Mouse (Mus musculus) brain, embryonic 18.5 days (tissue): Measurements from ENCODE around the gene Stx6.
"Not testable (repeated sequence)": the region's sequence is repeated elsewhere in the genome, so short reads cannot be mapped to it uniquely, and the experiment has no call there.

Experiments
- DNase-seq: peaks from one replicate; pipeline ENCODE4 v3.0.0-alpha.2; 2012; ENCODE audit warnings: low read depth, low spot score

Gene Stx6

GRCm38 (mm10) chr1:155167453-155167852 is 8.9 kb downstream of the Stx6 start:
- no peak for DNase-seq

GRCm38 (mm10) chr1:155169935-155170334 is 11.4 kb downstream of the Stx6 start:
- DNase-seq = no peak

GRCm38 (mm10) chr1:155172895-155173643 is 14.6 kb downstream of the Stx6 start:
- no peak for DNase-seq

GRCm38 (mm10) chr1:155173644-155174016 is 15.1 kb downstream of the Stx6 start:
- DNase-seq = not testable (repeated sequence)

- DNase-seq = no peak
These were observed 15.9 kb downstream of the Stx6 start for GRCm38 (mm10) chr1:155174424-155174823.

- DNase-seq = no peak
These were observed 19.8 kb downstream of the Stx6 start for GRCm38 (mm10) chr1:155178192-155178924.

- no peak for DNase-seq
These were observed 25.7 kb downstream of the Stx6 start for GRCm38 (mm10) chr1:155184191-155184590.

- DNase-seq = no peak
These were observed 30.1 kb downstream of the Stx6 start for GRCm38 (mm10) chr1:155188656-155189055.

- no peak for DNase-seq
These were observed 32.7 kb downstream of the Stx6 start for GRCm38 (mm10) chr1:155191219-155191618.

- no peak for DNase-seq
These were observed 33.2 kb downstream of the Stx6 start for GRCm38 (mm10) chr1:155191671-155192070.

GRCm38 (mm10) chr1:155192805-155193368 is 34.4 kb downstream of the Stx6 start:
- no peak for DNase-seq

GRCm38 (mm10) chr1:155196691-155197090 is 38.2 kb downstream of the Stx6 start:
- DNase-seq = no peak

- DNase-seq = no peak
These were observed 41.0 kb downstream of the Stx6 start for GRCm38 (mm10) chr1:155199522-155199921.

GRCm38 (mm10) chr1:155200967-155201366 is 42.5 kb downstream of the Stx6 start:
- no peak for DNase-seq

GRCm38 (mm10) chr1:155201373-155201879 is 42.9 kb downstream of the Stx6 start:
- DNase-seq = no peak

GRCm38 (mm10) chr1:155201914-155202313 is 43.4 kb downstream of the Stx6 start:
- DNase-seq = no peak

- DNase-seq = no peak
These were observed 44.0 kb downstream of the Stx6 start for GRCm38 (mm10) chr1:155202472-155202871.

GRCm38 (mm10) chr1:155203101-155203500 is 44.6 kb downstream of the Stx6 start:
- DNase-seq = no peak

GRCm38 (mm10) chr1:155203954-155204353 is 45.4 kb downstream of the Stx6 start:
- no peak for DNase-seq

GRCm38 (mm10) chr1:155204560-155205162 is 46.1 kb downstream of the Stx6 start:
- DNase-seq = peak; percentile 80

- no peak for DNase-seq
These were observed 46.8 kb downstream of the Stx6 start for GRCm38 (mm10) chr1:155205311-155205710.
